Mouse (Mus musculus) CD8-positive naive resting alpha-beta T cell, adult 2 months (primary cell): ENCODE data around the gene Nt5c1a.

Source experiments
- DNase-seq, 2 experiments: peaks; one replicate each; pipeline ENCODE4 v3.0.0; 2022; ENCODE audit warnings: low read depth in 2 of 2, low spot score in 2 of 2

The Nt5c1a gene

DNA sequence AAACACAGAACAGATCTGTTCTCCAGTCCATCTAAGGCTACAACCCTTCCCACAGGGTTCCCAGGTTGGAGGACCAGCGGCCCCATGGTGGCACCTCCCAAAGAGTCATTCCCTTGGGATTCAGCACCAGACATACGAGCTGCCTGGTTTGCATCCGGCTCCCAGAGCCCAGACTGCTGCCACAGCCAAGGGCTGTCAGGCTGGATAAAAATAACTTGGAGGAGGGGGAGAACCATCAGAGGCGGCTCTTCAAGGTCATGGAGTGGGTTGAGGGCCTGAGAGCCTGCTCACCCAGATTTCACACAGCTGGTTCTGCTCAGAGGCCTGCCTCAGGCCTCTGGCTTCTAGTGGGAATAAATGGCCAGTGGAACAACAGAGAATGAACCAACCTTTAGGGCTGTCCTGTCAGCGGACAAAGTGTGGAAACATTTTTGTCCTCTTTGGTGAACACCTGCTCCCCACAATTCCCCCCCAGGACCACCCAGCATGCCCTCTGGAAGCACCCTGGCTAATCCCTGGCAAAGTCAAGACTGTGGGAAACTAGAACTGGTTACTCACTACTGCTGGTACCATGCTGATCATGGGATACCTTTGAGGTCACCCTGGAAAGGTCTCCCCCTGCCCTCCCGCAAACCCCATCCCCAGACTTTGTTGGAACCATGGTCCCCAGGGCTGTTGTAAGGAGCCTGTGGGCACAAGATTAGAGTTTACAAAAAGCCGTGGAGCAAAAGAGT, 46.0 kb downstream of the Nt5c1a start:
- no peak for DNase-seq

DNA sequence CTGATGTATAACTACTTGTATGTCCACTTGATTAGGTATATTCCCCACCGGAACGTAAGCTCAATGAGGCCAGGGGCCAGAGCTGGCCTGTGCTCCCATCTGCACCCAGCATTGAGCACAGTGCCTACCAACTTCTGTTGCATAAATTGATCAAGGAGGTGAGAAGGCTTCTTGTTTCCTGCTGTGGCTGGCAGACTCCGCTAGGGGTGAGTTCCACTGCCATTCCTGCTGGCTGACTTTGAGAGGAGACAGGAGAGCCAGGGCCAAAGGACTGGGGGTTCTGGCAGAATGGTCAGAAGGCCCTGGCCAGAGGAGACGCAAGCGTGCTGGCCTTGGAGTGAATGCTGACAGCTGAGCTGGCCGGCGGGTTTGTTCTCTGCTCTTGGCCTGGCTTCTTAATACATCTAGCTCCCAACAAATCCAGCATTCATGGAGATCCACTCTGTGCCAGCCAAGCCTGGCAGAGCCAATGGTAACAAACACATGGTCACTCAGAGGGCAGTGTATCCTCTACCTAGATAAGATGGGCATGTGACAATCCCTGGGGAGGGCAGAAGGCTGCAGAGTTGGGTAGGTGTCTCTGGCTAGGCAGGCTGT, 47.8 kb downstream of the Nt5c1a start:
- DNase-seq: no peak

DNA sequence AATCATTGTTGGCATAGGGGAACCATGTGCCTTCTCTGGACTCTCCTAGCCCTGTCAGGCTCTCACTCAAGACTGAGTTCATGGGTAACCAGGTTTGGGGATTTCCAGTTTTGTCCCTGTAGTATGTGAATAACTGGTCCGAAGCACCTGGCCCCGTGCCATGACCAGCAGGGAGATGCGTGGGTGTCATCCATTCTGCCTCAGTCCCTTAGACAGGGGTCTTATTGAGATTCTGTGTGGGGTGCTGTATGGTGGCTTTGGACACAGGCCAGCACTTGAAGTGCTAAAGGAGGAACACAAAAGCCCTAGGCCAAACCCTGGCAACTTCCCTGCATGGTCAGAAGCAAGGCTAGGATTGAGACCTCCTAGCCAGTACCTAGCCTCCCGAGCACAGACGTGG, 50.9 kb downstream of the Nt5c1a start:
- DNase-seq: no peak

GRCm38 (mm10) chr4:123254617-123255016, 53.3 kb downstream of the Nt5c1a start:
- peak in 1 of 2 experiments; percentile 32 for DNase-seq

DNA sequence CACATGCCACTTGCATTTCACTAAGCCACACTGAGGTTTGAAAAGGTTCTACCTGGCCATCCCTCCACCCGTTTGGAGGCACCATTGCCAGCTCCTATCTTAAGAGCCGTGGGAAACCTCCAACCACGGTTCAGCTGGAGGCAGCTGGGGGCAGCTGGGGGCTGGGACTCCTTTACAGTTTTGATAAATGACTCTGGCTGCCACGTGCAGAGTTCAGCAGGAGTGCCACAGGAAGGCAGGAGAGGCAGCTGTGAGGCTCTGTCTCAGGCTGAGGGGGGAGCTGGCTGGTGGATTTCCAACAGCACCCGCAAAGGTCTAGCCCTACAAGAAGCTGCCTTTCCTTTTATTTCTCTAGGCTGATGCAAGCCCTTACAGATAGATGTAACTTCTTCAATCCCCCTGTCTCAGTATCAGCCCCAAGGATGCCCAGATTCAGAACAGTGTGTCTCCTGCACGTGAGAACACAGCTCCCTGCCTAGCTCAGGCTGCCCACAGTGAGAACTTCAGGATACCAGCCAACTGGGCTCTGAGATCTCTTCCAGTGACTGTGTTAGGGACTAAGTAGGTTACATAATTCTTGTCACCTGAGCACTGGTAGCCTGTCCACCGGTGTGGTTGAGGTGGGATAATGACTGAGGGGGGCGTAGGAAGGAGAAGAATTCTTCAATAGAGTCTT, 58.9 kb downstream of the Nt5c1a start:
- no peak for DNase-seq

DNA sequence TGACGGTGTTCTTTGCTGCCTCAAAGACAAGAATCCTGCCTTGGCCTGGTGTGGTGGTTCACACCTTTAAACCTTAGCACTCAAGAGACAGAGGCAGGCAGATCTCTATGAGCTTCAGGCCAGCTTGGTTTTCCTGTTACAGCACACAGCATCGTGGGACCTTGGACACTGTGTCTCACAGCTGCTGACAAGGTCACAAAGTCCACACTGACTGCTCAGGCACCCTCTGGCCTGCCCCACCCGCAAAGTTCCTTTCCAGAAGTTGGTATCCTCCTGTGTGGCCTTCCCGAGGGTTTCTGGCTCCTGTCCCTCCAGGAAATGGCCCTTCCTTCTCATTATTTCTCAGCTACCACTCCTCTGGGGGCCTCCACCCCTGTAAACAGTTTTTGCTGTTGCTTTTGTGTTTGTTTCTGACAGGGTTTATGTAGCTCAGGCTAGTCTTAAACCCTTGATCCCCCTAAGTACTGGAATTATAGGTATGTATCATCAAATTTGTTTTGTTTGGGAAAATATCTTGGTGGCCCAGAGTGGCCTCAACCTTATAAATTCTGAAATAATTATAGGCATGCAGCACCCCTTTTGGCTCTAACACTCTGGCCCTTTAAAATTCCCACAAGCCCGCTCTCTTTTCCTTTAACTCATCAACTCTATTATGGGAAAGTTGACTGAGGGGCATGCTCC, 60.6 kb downstream of the Nt5c1a start, which contains the start of gene Pabpc4:
Gene Pabpc4, plus strand, starts transcription at position 631 of the 681 bp plus-strand sequence.
- DNase-seq: no peak
